Mouse (Mus musculus) frontal cortex, adult (tissue): Measurements from ENCODE around the gene Rgp1.

Experiments
- ATAC-seq: cut with Nextera tagmentation; 2 replicates; pipeline ENCODE4 v1.9.2; 2017; ENCODE audit warnings: mild to moderate bottlenecking, moderate library complexity, mixed read lengths; ENCODE audit not compliant: low TSS enrichment

Rgp1 gene

DNA sequence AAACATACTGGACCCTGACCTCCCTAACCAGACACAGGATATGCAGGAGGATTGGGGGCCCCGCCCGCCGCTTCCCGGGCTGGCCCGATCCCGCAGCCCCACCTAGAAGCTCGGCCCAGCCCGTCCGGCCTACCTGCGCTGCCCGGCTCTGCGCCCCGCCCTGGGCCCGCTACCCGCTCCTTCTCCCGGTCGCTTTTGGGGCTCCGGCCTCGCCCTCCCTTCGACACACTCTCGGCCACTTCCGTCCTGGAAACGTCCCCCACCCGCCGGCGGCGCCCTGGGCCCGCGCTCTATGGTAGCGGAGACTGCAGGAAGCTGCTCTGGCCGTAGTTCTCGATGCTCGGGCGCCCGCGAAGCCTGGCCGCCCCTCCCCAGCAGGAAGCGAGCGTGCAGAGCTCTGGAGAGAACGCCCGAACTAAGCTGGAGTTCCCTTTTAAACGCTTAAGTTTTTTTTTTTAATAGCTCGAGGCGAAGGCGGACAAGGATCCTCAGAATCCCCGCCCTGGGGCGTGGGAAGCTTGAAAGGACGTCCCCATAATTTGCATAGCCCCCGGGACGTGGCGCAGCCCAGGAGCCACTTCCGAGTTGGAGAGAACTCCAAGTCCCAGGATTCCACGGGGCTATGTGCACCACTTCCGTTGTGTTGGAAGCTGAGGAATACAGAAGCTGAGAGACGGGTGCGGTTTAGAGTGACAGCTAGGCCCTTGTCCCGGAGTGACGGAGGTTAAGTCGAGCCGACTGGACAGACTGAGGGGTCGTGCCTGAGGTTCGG lies 16.3 kb upstream of the Rgp1 start, which contains the start of the genes Creb3 and Tln1:
Gene Creb3 (plus strand): TSS at position 336 of the 772 bp plus-strand sequence.
Gene Tln1 (minus strand): TSS at position 695 of the 772 bp plus-strand sequence.
- ATAC-seq: peak; percentile 86

DNA sequence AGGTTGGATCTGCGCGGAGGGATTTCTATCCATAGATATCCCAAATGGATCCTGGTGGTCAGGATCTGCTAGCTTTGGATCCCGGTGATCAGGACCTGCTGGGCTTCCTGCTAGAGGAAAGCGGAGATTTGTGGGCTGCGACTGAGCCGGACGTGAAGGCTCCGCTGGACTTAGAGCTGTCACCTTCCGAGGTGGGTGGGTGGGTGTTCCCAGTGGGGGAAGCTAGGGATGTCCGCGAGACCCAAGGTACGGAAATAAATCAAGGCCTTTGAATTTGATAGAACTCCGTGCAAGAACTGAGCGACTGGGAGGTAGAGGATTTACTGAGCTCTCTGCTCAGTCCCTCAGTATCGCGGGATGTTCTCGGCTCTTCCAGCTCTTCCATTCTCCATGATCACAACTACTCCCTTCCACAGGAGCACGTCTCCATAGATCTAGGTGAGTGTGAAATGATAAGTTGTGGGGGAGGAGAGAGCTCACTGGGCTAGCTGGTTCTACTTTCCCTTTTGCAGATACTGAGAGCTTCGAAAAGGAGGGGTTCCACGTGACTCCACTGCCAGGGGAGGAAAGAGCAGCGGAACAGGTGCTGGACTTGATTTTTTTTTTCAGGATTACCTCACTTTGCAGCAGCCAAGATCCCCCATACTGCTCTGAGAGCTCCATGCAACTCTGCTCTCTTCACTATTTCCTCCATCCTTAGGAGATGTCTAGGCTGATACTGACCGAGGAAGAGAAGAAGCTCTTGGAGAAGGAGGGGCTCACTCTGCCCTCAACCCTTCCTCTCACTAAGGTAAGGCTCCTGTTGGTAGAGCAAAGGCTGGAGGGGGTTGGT lies 15.5 kb upstream of the Rgp1 start:
- ATAC-seq: peak; percentile 17

DNA sequence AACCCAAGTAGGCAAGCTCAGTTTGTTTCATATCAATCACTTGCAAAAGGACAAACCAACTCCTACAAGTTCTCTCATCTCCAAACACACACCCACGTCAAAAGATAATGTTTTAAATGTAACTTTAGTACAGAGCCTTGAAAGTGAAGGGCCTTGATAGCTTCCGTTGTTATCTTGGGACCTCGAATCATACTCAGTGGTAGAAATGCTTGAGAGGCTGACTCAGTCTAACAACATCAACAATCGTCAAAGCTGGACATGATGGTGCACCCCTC lies 15.0 kb upstream of the Rgp1 start:
- ATAC-seq: no peak

DNA sequence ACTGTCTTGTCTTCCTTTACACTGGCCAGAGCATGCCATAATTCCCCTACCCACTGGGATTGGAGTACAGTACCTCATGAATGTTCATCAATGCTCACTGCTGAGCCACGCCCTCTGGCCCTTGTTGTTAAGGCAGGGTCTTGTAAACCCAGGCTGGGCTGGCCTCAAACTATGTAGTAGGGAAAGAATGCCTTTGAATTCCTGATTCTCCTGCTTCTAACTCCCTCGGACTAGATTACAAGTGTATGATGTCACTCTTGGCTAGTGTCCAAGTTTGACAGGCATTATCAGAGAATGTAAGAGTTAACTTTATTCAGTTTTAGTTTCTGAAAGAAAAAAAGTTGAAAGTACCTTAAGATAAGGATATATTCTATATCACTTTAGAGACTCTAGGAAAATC lies 14.3 kb upstream of the Rgp1 start:
- no peak for ATAC-seq

DNA sequence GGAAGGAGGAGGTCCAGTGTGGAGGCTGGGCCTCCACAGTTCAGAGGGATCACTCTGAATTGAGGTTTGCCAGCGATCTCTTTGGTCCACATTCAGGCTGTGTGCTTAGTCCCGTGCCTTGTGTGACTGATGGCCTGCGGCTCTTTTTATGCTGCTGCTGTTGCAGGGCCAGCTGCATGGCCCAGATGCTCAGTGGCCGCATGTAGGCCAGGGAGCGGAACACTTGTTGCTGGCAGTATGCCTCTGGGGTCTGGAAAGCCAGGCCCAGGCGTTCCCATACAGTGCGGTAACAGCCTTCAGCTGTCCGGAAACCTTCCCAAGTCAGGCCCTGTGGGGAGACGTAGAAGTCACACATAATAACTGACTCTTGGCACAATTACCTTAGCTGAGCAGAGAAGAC lies 11.4 kb upstream of the Rgp1 start:
- ATAC-seq: no peak

DNA sequence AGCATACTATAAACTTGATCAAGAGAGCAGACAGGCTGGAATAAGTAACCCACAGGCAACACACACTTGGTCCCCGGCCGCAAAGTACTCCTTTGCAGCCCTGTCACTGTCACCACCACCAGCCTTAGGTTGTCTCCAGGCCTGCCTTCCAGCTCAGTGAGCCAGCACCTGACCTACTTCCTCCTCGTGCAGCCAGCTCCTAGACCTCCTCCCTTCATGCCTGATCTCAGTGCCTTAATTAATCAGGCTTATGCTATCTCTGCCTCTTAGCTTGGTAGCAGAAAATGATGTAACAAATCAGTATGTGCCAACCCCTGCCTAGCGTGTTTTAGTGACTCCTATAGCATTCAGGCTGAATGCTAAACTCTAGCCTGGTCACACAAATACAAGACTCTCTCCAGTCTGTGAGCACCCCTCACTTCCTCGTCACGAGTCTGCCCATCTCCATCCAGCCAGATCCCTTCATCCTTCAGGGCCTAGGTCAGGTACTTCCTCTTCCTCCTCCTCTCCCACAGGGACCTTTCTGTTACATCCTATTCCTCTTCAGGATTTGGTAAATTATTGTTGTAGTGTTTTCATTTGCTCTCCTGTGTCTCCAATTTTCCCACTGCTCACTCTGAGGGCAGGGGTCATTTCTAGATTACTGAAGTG lies 7.0 kb upstream of the Rgp1 start:
- no peak for ATAC-seq

DNA sequence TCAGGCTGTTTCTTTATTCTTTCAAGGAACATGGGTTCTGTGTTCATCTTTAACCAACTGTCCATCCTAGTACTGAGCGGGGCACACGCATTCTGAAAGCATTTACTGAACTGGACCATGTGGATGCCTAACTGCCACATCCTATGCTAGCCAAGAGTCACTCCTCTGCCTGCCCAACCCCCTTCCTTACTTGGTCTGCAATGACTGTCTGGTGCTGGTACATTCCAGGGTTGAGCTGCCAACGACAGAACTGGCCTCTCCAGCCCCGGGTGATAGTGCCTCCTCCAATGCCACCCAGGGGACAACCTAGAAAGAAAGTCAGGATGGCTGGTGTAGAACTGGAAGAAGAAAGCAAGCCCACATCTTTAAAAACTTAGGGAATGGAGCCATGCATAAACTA lies 5.0 kb upstream of the Rgp1 start:
- no peak for ATAC-seq

DNA sequence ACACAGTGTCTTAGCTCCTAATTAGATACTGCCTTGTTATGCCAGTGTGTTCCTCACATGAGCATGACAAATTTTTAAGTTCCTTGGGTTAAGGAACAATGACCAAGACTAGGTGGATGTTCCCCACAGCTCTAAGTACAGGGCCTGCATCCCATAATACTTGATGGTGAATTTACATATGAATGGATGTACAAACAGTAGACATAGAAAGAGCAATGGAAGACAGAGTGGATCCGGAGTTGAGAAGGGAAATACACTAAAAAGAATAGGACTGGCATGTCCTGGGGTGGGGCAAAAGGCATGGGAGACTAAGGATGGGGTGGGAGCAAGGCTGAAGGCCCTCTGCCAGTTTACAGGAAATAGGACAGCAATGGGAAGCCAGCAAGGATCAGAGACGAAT lies 3.2 kb upstream of the Rgp1 start:
- no peak for ATAC-seq

DNA sequence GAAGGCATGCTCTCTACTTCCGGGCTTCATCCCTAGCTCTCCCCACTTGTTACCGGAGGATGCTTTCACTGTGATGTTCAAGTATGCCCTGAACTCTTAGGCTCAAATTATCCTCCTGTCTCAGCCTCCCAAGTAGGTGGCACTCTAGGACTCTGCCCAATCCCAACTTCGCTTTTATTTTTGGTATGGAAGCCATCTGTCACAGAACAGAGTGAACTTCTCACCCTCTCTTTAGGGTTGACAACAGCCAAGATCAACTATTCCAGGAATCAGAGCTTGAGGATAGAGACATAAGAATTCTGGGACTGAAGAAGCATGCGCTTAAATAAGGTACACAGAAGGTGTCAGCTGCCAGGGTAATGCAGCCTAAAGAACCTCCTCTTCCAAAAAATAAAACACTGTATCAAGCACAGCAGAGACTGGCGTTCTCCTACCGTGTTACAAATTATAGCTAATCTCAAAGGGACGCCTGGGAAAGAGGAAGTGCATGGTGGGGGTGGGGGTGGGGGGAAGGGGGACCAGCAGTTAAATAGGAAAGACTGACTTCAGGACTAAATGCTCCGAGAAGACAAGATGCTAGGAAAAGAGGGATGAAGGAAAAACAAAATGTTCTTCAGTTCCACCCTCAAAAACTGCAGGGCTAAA lies 1.2 kb upstream of the Rgp1 start:
- ATAC-seq: peak; percentile 49; the same call in 1 of the 2 replicates

DNA sequence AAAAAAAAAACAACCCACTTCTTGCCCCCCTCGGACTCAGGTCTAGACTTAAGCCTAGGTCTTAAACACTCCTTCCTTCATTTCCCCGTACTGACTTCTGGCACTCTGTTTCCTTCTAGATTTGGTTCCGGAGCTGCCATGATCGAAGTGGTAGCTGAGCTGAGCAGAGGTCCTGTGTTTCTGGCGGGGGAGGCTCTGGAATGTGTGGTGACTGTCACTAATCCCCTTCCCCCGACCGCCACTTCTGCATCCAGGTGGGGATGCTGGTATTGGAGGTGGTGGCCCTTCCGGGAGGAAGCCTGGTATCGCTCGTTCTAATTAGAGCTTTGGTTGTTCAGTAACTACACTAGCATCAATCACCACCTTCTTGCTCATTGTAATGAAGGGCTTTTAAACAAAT lies 741 bp downstream of the Rgp1 start:
- 0 out of 2 replicates have a peak, but pooled peaks have one; percentile 1 for ATAC-seq

DNA sequence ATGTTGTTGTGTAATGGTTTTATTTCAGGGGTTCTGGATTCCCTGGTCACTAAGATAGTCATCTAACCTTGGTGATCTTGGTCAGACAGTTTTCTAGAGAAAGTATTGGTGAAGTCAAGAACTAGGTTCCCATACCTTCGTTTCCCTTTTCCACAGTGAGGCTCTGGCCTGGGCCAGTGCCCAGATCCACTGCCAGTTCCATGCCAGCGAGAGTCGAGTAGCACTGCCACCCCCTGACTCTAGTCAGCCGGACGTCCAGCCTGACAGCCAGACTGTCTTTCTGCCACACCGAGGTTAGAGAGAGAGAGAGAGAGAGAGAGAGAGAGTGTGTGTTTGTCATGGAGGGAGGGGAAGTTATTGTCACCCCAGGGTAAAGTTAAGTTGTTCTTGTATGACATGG lies 1.2 kb downstream of the Rgp1 start:
- no peak for ATAC-seq

DNA sequence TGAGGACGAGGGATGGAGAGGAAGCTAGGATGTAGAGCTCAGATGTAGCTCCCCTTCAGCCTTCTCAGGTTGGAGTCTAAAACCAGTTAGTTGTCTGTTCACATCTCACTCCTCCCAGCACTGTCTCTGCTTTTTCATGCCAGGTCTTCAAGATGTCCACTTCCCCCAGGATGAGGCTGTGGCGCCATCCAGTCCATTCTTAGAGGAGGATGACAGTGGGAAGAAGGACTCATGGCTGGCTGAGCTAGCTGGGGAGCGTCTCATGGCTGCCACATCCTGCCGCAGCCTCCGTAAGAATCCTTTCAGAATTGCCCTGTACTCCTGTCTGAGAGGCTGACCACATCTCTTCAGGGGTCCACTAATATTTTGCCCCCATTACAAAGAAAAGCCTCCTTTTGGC lies 2.2 kb downstream of the Rgp1 start:
- ATAC-seq: no peak

DNA sequence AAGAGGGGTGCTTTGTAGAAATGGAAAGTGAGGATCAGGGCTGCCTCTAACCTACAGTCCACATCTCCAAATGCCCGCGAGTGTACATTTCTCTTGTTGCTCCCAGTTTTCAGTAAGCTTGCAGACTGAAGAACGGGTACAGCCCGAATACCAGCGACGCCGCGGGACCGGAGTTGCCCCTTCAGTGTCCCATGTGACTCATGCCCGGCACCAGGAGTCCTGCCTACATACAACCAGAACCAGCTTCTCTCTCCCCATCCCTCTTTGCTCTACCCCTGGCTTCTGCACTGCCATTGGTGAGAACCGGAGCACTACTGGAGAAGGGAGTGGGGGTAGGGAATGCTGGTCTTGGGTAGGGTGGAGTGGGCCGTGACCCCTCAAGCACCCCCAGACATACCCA lies 2.9 kb downstream of the Rgp1 start:
- ATAC-seq: no peak

DNA sequence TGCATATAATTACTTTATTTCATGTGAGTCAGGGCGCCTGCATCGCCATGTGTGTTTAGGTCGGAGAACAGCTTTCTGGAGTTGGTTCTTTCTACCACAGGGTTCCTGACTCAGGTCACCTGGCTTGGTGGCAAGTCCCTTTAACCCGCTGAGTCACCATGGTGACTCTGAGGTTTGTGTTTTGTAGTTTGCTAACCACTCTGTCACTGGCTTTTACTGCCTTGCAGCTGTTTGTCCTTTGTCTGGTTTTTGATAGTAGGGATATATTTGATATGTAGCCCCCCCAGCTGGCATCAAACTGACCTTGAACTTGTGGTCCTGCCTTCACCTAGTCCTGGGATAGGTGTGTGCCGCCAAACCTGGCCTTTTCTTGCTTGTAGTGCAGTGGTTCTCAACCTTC lies 3.7 kb downstream of the Rgp1 start:
- ATAC-seq: no peak

DNA sequence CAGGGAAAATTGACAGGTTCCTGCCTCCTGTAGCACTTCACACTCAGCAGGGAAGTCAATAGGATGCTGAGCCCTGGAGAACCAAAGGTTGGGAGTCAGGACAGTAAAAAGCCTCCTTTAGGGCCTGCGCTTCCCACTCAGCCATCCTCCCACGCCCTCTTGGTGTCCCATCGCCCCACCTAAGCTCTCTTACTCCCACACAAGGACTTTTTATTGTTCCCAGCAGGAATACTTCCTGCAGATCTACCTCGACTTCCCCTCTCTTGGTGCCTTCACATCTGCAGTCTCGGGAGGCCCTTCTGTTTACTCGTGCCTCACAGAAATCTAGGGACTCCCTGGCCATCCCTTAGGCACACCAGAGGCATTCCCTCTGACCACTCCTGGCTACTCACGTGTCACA lies 4.9 kb downstream of the Rgp1 start:
- ATAC-seq: no peak

DNA sequence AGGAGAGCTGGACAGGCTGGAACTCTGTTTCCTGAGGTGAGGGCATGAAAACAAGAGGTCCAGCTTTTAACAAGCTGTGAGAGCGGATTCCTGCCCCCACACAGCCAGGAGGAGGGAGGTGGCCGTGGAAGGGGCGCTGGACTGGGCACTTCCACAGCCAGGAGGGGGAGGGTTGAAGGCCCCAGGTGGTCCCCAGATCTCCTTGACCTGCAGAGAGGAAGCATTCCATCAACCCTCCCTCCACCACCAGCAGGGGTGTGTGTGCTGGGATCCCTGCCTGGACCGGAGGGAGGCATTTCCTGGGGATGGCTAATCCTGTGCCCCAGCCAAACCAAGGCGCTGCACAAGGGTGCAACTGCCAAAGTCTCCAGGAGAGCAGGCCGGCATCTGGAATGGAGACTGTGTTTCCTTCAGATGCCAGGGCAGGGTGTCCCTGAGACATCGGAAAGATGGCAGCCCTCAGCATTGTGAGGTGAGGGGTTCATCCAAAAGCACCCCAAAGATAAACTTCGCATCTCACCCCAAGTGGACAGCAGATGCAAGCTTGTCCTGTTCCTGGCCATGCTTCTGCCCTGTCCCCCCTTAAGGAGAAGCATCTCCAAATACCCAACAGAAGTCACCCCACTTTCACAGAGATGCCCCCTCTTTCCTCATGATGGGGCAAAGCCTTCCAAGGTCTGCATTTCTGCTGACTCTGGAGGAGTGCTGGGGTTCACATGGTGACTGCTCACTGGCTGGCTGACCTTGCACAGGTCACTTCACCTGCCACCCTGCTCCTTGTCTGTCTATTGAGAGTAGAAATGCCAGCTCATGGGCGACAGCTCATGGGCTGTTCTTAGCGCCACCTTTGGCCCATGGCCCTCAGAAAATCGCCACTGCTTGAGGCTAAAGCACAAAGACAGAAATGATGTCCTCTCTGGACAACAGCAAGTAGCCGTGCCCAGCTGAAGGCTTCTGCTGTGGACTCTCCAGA lies 6.2 kb downstream of the Rgp1 start, which contains the start of gene Msmp:
Gene Msmp (minus strand): TSS at position 51 of the 973 bp plus-strand sequence.
- ATAC-seq: no peak

DNA sequence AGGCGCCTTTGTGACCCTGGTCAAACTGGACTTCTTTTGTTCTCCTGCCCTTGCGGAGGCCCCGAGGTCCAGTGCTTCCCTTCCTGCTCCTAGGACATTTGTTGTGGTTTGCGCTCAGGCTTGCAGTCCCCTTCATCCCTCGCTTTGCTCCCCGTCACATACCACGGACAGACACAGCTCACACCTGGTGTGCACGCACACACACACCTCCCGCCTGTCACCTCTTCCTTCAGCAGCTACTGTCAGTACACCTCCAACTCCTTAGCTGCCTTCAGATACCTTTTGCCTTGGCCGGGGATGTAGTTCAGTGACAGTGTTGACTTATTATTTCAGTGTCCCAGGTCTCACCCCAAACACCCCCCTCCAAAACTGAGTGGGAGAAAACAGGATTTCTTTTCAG lies 7.2 kb downstream of the Rgp1 start:
- no peak for ATAC-seq

DNA sequence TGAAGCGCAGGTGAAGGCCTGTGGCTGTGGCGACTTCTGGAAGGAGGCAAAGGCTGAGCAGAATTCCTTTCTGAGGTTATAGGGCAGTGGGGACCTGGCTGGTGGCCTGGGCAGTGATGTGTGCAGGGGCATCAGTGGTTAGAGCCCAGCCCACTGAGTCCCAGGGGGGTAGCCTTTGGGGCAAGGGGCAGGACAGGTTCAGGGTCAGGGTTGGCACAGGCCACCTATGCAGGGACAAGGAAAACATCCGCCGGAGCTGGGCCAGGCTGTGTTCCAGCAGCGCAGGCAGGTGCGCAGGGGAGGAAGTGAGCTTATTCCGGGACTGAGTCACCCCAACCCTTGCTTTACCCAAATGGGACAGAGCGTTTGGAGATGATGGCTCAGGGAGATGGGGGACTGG lies 7.9 kb downstream of the Rgp1 start:
- no peak for ATAC-seq

DNA sequence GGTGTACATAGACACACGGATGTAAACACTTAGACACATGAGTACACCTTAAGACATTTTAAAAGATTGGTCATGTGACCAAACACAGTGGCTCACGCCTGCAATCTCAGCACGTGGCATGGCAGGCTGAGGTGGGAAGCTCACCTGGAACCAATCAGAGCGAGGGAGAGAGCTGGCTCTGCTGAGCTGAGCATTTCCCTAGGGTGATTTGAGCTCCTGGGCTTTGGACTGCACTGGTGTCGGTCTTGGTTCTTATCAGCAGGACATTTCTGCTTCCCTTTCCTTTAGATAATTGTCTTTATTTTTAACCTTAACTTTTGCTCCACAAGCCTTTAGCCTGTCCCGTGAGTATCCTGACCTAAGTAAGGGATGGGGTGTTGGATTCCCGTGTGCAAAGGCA lies 9.2 kb downstream of the Rgp1 start:
- no peak for ATAC-seq

DNA sequence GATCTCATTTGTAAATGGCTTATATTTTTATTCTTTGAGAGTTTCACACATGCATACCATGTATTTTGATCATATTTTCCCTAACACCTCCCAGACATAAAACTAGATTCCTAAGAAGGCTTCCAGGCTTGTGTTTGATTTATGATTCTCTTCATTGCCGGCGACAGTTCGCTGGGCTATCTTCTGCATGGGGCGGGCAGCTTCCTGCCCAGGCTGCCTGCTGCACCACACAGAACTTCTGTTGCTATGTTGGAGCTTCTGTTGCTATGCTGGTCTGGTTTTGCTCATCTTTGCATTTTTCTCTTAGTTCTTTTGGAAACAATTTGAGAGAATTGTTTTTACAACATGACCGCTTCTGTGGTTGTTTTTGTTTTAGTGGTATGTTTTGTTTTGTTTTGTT lies 13.0 kb downstream of the Rgp1 start:
- no peak for ATAC-seq

DNA sequence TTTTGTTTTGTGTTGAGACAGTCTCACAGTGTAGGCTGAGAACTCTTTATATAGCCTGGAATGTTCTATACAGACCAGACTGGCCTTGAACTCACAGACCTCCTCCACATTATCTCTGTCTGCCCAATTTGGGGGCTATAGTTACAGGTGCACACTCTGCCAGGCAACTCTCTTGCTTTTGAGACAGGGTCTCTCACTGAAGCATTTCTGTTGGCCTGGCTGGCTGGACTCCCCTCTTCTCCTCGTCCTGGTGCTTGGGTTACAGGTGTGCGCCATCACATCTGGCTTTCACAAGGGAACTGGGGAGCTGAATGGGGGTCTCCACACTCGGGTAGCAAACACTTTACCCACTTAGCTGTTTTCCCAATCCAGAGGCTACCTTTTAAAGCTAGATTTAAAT lies 13.4 kb downstream of the Rgp1 start:
- ATAC-seq: no peak
